Mouse (Mus musculus) thymus, adult 2 months (tissue): Measurements from ENCODE around the gene Abcc6. TPM values are rescaled to one million over a fixed set of nuclear protein-coding genes. Genes with fewer than 3 reads are reported as not detected.
"Not testable (repeated sequence)": the region's sequence is repeated elsewhere in the genome, so short reads cannot be mapped to it uniquely, and the experiment has no call there.

Source experiments
- DNase-seq: peaks from one replicate; pipeline ENCODE4 v3.0.0; 2021
- H3K27ac ChIP-seq: fragments of 200-500 bp; 2 replicates; pipeline ENCODE4 v1.5.1; 2012; ENCODE audit warnings: low read length, control low read depth; ENCODE audit not compliant: control insufficient read depth, insufficient read depth
- H3K27me3 ChIP-seq: fragments of 200-500 bp; 2 replicates; pipeline ENCODE4 v1.6.1; 2012; ENCODE audit warnings: mild to moderate bottlenecking, low read length, moderate library complexity, mixed read lengths; ENCODE audit not compliant: control insufficient read depth, insufficient read depth
- H3K36me3 ChIP-seq: fragments of 200-500 bp; 2 replicates; pipeline ENCODE4 v1.6.1; 2012; ENCODE audit warnings: mild to moderate bottlenecking, low read length, moderate library complexity; ENCODE audit not compliant: control insufficient read depth, insufficient read depth
- H3K4me1 ChIP-seq: fragments of 200-500 bp; replicated peaks from 2 replicates; pipeline ENCODE4 v1.6.1; 2012; ENCODE audit warnings: low read length; ENCODE audit not compliant: control insufficient read depth, insufficient read depth
- H3K4me3 ChIP-seq: fragments of 200-500 bp; 2 replicates; pipeline ENCODE4 v1.5.1; 2012; ENCODE audit warnings: mild to moderate bottlenecking, low read length, control low read depth, moderate library complexity; ENCODE audit not compliant: control insufficient read depth, insufficient read depth
- CTCF ChIP-seq: fragments of 200-500 bp; IDR thresholded peaks from 2 replicates; pipeline ENCODE4 v1.5.1; 2012; ENCODE audit warnings: mild to moderate bottlenecking, control low read depth, low read length, moderate library complexity, borderline replicate concordance; ENCODE audit not compliant: control insufficient read depth, poor library complexity, insufficient read depth; ENCODE audit errors: extremely low read depth
- POLR2A ChIP-seq: fragments of 200-500 bp; IDR thresholded peaks from 2 replicates; pipeline ENCODE4 v1.6.1; 2012; ENCODE audit warnings: mild to moderate bottlenecking, low read length, control low read depth, moderate library complexity; ENCODE audit not compliant: control insufficient read depth, poor library complexity, insufficient read depth; ENCODE audit errors: extremely low read depth
- WGBS: fragments of 180-500 bp; shearing (Covaris S2); methylation state at CpG from one replicate; pipeline ENCODE4 v1.1.7; 2018; 5-methylcytosine and 5-hydroxymethylcytosine counted together
- polyA plus RNA-seq: library from polyadenylated mRNA; depleted of rRNA; stranded (reverse); fragments of >200 nt; gene quantifications from 2 replicates; pipeline ENCODE4 v1.2.3, GENCODE M21; 2012

Abcc6 gene
- polyA plus RNA-seq, 1 experiment, result 0.49 TPM

GRCm38 (mm10) chr7:45941986-45942385 is 88.1 kb downstream of the Abcc6 start:
- no peak overlapping the region for H3K4me3 ChIP-seq
- no peak overlapping the region for H3K27ac ChIP-seq
- no peak for DNase-seq
- H3K4me1 ChIP-seq, result no peaks in the 10 kb centered on the region
- TF ChIP-seq POLR2A (no peak), CTCF (no peak)
- 98% methylated on average over 9 of the region's 9 CpGs for WGBS
- no peaks in the 10 kb centered on the region for H3K36me3 ChIP-seq
- H3K27me3 ChIP-seq, result no peaks in the 10 kb centered on the region

- no peak for DNase-seq
- H3K27ac ChIP-seq, result no peak overlapping the region
- no peaks in the 10 kb centered on the region for H3K4me1 ChIP-seq
- TF ChIP-seq CTCF (no peak), POLR2A (no peak)
- H3K36me3 ChIP-seq, result no peaks in the 10 kb centered on the region
- no peaks in the 10 kb centered on the region for H3K27me3 ChIP-seq
- WGBS, result 52% methylated on average over 2 of the region's 2 CpGs
- H3K4me3 ChIP-seq, result no peak overlapping the region
Observed at GRCm38 (mm10) chr7:45939836-45940235, 90.3 kb downstream of the Abcc6 start.

GRCm38 (mm10) chr7:45935114-45935513 is 95.0 kb downstream of the Abcc6 start:
- Histone ChIP-seq H3K27me3 (no peaks in the 10 kb centered on the region), H3K4me1 (no peaks in the 10 kb centered on the region), H3K27ac (no peak overlapping the region), H3K36me3 (no peaks in the 10 kb centered on the region), H3K4me3 (no peak overlapping the region)
- TF ChIP-seq POLR2A (no peak), CTCF (peak; percentile 84; the same call in 1 of the 2 replicates)
- 12% methylated on average over 7 of the region's 7 CpGs for WGBS
- DNase-seq, result peak; percentile 74

- H3K36me3 ChIP-seq, H3K4me1 ChIP-seq, DNase-seq, H3K4me3 ChIP-seq, H3K27ac ChIP-seq, H3K27me3 ChIP-seq: not testable (repeated sequence)
- WGBS, result 42% methylated on average over 12 of the region's 12 CpGs
Observed at GRCm38 (mm10) chr7:45933766-45934165, 96.3 kb downstream of the Abcc6 start.

GRCm38 (mm10) chr7:45929688-45930087 is 100.4 kb downstream of the Abcc6 start:
- DNase-seq, result no peak
- TF ChIP-seq POLR2A, result no peak
- TF ChIP-seq CTCF, result no peak
- no peak overlapping the region for H3K4me3 ChIP-seq
- H3K36me3 ChIP-seq, result no peaks in the 10 kb centered on the region
- no peak overlapping the region for H3K27ac ChIP-seq
- no peaks in the 10 kb centered on the region for H3K4me1 ChIP-seq
- WGBS, result 97% methylated on average over 1 of the region's 1 CpGs
- no peaks in the 10 kb centered on the region for H3K27me3 ChIP-seq

- H3K4me3 ChIP-seq, result no peak overlapping the region
- H3K27ac ChIP-seq, result no peak overlapping the region
- 92% methylated on average over 21 of the region's 23 CpGs for WGBS
- H3K36me3 ChIP-seq, result no peaks in the 10 kb centered on the region
- DNase-seq, result no peak
- H3K4me1 ChIP-seq, result peaks cover 7% of the 10 kb centered on the region
- H3K27me3 ChIP-seq, result no peaks in the 10 kb centered on the region
- no peak for TF ChIP-seq CTCF
Observed at GRCm38 (mm10) chr7:45928626-45929295, 101.3 kb downstream of the Abcc6 start.

GRCm38 (mm10) chr7:45924429-45924816 is 105.7 kb downstream of the Abcc6 start:
- Histone ChIP-seq H3K4me1 (peaks cover 39% of the 10 kb centered on the region), H3K27me3 (no peaks in the 10 kb centered on the region), H3K27ac (peak overlapping the region; percentile 92), H3K36me3 (no peaks in the 10 kb centered on the region), H3K4me3 (peak overlapping the region; percentile 29)
- peak; percentile 71 for DNase-seq
- WGBS, result 25% methylated on average over 14 of the region's 14 CpGs
- TF ChIP-seq CTCF (peak; percentile 74), POLR2A (no peak)
